Mouse (Mus musculus) monocyte, adult 2 months (primary cell): Measurements from ENCODE around the gene Wnt10a.

Experiments
- DNase-seq, 2 experiments: peaks; one replicate each; pipeline ENCODE4 v3.0.0; 2022; ENCODE audit warnings: low spot score in 2 of 2, low read depth in 1 of 2

The Wnt10a gene

DNA sequence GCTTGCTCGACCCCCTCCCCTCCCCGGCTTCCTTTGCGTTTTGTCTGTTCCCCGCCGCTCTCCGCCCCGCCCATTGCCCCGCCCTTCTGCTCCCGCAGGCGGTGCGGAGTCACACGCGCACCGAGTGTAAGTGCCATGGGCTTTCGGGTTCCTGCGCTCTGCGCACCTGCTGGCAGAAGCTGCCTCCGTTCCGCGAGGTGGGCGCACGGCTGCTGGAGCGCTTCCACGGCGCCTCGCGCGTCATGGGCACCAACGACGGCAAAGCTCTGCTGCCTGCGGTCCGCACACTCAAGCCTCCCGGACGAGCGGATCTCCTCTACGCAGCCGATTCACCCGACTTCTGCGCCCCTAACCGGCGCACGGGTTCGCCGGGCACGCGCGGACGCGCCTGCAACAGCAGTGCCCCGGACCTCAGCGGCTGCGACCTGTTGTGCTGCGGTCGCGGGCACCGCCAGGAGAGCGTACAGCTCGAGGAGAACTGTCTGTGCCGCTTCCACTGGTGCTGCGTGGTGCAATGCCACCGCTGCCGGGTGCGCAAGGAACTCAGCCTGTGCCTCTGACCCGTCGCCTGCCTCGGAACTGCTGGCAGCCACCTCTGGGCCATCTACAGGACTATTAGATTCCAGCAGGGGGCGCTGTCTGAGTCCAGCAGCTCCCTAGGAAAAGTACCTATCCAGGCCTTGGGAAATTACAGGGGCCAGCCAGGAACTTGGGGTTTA, 7.1 kb upstream of the Wnt10a start:
- DNase-seq, result peak in 1 of 2 experiments; percentile 51

DNA sequence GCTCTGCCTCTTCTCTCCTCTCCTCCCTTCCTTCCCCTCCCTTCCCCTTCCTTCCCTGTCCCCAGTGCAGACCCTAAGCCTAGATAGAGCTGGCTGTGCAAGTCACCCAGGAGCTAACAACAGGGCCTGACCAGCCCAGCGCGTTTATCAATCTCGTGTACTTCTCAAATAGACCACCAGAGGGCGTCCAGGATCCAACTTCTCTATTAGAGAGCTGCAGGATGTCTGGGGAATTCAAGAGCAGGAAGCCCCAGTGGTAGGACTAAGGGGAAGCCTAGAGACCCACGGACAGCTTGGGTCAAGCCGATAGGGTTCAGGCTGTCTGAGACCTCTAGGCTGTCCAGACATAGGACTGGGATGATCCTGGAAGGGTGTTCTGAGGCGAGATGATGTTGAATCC, 3.5 kb upstream of the Wnt10a start:
- DNase-seq, result peak; percentile 56 to 71

DNA sequence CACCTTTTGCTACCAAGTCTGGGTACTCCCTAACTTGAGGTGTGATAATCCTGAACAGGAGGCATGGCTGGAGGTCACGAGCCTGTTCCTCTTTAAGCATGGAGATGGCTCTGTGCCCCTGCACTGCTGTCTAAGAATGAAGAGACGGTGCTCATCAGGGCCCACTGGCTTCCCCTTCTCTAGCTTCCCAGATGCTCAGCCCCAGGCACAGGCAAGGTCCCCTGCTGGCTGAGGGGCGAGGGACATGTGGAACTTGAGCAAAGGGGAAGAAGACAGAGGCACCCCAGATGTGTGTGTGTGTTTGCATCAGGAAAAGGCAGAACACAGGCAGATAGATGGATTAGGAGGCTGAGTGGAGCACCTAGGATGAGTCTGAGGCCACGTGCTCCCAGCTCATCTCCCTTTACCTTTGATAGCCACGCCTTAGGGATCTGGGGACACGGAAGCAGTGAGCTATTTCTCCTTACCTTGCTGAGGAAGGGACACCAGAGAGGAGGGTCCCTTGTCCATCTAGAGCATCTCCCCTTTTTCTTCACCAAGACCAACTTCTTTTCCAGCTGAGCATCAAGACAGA, 2.6 kb upstream of the Wnt10a start:
- DNase-seq, result peak in 1 of 2 experiments; percentile 30

DNA sequence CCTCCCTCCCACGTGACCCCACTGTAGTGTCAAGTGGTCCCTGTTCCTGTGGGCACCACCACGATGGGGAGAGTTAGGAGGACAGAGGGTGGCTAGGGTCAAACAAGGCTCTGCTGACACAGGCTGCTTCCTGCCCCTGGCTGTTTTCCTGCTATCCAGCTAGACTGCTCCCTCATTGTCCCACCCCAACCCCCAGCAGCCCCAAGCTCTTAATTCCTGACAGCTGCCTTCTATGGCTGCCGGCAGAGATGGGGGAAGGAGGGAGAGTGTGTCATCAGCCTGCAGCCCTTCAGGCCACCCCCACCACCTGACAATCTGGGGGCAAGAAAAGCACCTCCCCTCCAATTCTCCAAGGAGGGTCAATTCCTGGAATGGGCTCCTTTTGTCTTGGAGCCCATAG, 1.2 kb upstream of the Wnt10a start:
- DNase-seq, result no peak

DNA sequence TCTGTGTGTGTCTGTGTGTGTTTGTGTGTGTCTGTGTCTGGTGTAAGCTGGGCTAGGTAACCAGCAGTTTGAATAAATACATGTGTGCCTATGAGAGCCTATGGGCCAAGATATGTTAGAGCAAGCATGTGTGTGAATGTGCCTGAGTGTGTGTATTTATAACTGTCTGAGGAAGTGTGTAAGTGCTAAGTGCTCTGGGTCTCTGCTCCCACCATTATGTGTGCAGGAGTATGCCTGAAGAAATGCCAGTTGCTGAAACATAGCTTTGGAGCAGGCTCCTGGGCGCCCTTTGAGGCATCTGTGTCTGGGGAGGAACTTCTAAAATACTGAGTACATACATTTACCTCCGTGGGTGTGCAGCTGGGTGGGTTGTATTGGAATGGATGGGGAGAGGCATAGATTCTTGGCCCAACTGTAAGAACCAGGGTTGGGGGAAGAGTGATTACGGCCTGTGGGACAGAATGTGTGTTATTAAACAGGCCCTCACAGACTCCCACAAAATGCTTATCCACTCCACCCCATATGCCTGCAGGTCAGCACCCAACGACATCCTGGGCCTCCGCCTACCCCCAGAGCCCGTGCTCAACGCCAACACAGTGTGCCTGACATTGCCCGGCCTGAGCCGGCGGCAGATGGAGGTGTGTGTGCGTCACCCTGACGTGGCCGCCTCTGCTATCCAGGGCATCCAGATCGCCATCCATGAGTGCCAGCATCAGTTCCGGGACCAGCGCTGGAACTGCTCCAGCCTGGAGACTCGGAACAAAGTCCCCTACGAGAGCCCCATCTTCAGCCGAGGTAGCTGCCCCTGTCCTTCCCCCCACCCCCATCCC, 1.7 kb downstream of the Wnt10a start:
- no peak for DNase-seq

DNA sequence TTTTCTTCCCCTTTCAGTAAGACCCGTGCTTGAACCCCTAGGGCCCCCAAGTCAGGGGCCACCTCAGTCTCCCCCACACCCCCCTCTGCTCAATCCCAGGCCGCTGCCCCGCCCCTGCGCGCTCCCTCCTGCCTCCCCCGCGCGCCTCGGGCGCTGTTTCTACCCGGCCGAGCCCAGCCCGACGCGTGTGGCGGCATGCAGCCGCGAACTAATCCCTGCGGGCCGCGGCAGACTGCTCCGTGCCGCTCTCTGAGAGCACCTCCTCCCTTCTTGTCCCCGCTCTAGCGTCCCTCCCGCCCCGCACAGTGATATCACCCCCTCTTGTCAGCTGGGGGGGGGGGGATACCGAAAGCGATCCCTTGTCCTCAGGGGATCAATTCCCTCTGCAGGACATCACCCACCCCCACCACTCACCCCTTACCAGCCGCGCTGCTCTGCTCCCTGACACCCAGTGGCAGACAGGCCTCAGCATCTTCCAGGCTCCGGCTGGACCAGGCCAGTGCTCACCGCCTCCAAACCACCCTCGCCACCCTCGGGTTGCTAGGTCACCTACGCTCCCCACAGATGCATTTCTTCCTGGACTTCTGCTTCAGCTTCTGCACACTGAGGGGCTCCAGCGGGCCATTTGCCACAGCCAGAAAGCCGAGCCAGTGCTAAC, 3.3 kb downstream of the Wnt10a start:
- DNase-seq, result no peak

DNA sequence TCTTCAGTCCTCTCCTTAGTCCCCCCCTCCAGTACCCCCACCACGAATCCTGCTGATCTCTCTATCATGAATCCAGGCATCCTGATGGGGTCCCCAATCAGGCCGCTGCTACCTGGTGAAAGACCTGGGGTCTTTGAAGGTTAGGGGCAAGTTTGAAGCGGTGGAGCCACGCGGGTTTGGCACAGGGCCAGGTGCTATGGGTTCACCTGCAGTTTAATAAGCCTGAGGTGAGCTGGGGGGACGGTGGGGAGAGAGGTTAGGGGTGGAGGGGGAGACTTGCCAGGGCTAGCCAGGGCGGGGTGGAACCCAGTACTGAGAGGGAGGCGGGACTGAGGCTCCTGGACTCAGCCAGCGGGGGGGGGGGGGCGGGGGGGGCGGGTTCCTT, 3.8 kb downstream of the Wnt10a start:
- no peak for DNase-seq

DNA sequence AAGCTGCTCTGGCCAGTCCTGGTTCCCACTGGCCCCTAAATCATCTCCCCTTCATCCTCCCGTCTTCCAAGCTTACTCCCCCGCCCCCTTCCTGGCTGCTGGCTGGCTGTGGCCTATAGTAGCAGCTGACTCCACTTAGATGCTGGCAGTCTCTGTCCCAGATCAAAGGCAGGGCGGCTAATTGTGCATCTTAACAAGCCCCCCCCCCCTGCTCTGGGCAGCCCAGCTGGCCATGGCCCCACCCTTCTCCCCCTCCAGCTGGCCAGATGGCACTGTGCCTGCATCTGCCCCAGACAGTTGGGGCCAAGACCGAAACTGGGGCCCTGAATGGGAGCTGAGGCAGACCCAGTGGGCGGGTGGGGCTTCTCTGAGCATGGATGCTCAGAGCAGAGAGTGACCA, 6.1 kb downstream of the Wnt10a start:
- DNase-seq, result no peak

DNA sequence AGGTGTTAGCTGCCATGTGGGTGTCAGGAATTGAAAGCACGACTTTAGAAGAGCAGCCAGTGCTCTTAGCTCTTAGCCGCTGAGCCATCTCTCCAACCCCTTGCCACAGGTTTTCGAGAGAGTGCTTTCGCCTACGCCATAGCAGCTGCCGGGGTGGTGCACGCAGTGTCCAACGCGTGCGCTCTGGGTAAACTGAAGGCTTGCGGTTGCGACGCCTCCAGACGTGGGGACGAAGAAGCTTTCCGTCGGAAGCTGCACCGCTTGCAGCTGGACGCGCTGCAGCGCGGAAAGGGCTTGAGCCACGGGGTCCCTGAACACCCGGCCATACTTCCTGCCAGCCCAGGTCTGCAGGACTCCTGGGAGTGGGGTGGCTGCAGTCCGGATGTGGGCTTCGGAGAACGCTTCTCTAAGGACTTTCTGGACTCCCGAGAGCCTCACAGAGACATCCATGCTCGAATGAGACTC, 9.1 kb downstream of the Wnt10a start:
- no peak for DNase-seq

DNA sequence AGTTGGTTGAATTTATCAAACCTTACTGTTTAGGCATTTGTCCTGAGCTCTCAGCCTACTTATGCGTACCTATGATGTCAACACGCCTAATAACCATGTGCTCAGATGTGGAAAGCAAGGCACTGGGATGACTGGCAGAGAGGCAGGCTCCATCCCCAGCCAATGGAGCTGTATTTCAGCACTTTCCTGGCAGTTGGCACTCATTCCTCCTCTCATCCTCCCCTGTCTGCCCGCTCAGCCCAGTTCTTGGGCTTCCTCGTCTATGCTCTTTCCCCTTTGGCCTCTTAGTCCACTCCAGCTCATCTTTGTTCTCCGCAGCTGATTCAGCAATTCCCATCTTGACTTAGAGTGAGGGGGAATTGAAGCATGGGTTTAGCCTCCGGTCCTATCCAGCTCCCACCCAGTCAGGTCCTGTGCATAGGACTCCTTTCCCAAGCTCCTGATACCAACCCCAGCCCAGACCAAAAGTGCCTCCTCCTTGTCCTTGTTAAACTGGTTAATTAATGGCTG, 10.4 kb downstream of the Wnt10a start:
- no peak for DNase-seq

DNA sequence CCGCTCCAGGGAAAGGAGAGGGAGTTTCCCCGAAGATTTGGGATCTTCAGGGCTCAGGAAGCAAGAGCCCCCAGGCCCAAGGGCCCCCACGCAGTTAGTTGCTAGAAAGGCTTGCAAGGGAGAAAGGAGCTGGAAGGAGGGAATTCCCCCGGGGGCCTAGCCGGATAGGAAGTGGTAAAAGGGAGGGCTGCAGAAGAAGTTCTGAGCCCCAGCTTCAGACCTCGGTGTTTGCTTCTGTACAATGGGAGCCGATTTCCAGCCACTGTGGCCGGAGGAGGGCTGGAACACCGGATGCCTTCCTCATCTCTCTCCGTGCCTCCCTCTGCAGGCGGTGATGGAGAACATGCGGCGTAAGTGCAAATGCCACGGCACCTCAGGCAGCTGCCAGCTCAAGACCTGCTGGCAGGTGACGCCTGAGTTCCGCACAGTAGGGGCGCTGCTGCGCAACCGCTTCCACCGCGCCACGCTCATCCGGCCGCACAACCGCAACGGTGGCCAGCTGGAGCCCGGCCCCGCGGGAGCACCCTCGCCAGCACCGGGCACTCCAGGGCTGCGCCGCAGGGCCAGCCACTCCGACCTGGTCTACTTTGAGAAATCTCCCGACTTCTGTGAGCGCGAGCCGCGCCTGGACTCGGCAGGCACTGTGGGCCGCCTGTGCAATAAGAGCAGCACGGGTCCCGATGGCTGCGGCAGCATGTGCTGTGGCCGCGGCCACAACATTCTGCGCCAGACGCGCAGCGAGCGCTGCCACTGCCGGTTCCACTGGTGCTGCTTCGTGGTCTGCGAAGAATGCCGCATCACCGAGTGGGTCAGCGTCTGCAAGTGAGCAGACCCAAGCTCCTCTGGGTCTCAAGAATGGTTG, 11.7 kb downstream of the Wnt10a start:
- peak in 1 of 2 experiments; percentile 19 for DNase-seq

DNA sequence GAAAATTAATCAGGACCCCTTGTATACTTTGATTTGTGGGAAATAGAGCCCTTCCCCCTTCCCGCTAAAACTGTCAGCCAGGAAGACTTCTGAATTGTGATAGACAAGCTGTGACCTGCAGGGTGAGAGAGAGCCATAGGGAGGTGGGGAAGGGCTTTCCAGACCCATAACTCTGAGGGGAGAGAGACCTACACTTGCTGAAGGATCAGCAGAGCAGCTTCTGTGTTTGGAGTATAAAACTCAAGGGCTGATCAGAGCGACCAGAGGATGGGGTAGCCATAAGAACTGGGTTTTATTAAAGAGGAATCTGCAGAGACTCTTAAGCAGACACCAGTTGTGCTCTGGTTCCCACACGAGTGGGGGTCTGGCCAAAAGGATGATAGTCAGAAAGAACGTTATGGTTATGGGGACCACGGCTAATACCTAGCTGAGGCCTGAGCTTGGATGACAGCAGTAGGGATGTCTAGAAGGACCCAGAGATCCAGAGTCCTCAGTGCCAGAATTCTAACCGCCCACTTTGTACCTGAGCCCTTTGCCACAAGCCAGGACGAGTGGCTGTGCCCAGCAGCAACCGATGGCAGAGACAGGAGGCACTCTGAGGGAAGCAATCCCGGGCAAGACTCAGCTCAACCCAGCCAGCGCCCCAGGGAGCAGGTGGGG, 13.0 kb downstream of the Wnt10a start:
- no peak for DNase-seq

DNA sequence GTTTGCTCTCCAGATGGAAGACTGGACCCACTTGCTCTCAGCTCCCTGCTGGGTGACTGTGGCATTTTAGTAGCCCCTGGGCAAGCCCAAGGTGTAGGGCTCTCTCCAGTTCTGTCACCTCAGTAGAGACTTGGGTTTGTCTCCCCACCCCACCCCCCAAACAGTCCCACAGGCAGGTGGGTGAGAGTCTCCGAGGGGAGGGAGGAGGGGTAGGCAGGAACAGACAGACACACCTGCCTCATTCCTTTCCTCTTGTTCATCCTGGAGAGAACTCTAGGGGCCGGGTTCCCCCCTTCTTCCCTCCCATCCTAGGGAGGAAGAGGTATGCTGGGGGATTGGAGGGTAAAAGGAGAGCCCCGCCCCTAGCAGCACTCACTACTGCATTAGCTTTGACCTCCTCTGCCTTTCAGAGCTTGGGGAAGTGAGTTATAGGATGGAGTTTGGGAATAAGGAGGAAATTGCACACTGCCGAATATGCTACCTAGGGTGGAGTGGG, 14.1 kb downstream of the Wnt10a start:
- no peak for DNase-seq

DNA sequence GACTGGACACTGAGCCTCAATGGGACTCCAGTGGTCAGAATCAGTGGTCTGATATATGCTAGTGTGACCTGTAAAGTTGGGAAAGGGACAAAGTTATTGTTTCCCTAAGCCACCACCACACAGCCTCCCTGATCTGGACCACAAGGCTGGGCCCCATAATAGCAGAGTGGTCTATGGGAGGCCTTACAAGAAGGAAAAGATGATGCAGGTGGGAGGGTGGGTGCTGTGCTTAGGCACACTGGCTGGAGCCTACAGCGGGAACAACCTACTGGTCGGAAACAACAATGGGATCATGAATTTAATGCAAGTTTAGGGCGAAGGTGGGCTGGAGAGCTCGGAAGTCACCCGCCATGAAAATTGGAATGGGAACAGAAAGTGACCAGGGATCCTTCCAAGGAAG, 14.5 kb downstream of the Wnt10a start:
- no peak for DNase-seq

DNA sequence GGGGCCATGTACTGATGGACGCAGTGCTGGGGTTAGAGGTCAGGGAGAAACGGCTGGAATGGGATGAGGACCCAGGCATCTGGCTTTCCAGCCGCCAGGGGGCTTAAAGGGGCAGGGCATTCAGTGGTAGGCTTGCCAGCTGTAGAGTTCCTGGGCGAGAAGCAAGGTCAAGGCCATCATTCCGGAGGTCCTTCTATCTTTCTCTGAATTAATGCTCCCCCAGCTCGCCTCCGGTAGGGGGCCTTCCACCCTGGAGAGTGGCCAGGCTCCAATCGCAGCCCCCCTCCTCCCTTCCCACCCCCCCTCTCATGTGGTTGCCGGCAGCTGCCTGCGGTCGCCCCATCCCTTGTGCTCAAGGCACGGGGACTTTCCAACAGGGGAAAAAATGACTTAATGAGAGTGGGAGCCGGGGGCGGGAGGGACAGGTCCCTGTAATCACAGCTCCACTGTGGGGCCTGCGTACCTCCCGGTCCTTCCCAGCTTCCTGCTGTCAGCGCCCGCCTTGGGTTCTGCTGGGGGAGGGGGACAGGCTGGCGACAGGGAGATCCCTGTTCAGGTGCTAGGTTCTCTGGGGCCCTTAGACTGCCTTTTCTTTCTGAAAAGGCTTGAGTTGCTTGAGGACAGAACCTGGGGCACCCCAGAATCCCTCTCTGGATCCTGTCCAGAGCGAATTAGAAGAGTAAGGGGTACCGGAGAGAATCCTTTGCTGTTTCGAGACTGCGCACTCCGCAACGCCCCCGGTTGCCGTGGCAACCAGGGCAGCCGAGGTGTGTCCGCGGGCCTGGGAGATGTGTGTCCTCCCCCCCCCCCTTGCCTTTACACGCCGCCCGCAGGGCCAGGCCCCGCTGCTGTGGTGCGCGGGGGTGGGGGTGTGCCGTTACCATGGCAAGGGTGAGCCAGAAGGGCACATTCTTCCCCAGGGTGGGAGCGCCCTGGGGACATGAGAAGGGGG, 15.3 kb downstream of the Wnt10a start:
- DNase-seq, result no peak

DNA sequence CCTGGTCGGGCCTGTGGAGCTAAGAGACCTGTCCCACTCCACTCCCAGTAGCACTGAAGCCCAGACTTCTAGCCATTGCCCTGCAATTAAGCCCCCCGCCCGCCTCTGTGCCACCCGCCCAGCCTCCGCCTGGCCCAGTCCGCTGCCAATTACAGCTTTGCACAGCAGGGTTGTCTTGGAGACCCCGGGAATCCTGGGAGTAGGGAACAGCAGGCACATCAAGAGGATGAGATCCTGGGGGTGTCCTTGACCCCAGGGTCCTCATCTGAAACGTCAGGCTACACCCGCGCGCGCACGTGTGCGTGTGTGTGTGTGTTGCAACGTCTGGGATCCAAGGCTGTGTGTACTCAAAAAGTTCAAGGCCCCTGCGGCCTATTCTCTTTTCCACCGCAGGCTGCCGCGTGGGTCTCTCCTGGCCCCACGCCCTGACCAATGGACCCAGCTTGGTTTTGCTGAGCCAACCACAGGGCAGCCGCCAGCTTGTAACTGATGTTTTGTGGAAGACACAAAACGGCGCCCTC, 16.3 kb downstream of the Wnt10a start:
- DNase-seq, result no peak

DNA sequence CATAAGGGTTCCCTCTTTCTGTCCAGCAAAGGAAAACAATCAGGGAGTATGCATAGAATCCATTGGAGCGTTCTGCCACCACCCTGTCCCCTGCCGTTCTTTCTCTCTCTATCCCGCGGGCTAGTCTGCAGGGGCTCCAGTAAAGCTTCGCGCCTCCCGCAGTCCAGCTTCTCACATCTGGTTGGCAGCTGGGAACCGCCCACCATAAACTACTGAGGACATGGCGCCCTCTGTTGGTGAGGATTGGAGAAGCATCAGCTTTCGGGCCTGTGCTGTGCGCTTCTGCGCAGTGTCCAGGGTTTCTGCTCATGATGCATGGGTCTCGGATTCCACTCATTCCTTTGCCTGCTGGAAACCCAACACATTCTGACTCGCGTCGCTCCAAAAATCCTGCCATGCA, 16.8 kb downstream of the Wnt10a start:
- peak; percentile 55 to 85 for DNase-seq

DNA sequence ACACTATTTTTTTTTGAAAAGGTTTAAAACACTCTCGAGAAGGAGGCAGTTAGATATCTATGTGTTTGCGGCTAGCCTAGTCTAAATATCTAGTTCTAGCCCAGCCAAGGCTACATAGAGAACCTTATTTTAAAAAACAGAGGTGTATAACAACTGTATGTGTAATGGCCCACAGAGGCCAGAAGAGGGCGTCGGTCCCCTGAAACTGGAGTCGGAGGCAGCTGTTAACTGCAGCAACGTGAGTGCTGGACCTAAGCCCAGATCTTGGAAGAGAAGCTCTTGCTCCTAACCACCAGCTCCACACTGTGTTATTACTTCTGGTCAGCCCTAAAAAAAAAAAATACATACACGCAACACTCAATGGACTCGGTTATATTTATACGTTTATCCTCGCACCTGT, 17.7 kb downstream of the Wnt10a start:
- no peak for DNase-seq
